Mouse (Mus musculus): ENCODE data around the gene Lnpk.

DNA sequence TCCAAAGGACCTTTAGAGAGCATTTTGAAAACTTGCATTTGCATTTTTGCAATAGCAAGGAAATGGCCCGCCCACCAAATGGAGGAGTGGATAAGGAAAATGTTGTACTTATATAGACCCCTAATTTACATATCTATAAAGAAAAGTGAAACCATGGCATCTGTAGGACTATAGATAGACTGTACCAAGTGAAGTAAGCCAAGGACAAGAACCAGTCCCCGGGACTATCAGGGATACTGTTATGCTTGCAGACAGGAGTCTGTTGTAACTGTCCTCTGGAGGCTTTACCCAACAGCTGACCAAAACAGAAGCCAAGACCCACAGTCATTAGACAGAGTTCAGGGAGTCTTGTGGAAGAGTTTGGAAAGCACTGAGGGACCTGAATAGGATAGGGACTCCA lies 78.9 kb downstream of the Lnpk start:
- TF ChIP-seq CTCF (IDR thresholded peaks at IDR 0.05; ENCODE audit: borderline replicate concordance, insufficient read depth, low read length) = no peak
- TF ChIP-seq POLR2A (IDR thresholded peaks at IDR 0.05; ENCODE audit: low read depth, low read length) = no peak
